In the genomic region with DNA sequence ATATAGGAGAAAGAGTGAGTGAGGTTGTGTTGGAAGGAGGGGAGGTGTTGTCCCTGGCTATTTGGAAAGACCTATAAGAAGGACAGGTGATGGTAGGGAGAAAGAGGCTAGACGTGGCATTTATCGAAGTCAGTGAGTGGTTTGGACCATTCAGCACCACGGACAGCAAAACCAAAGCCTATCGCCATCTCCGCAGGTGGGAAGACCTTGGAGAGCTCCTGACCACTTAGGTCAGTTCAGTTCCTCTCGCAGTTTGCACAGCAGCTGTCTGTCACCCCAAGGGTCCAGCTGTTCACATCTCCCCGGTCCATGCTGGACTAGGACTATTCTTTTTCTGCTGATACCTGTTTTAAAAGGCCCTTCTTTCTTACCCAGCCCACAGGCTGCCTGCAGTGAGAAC, we compare ENCODE assay signal across 8 mouse cellular contexts. TPM values are rescaled to one million over a fixed set of nuclear protein-coding genes. Genes with fewer than 3 reads are reported as not detected.
DNase-seq lines count a peak whose midpoint lies in the region; ATAC-seq lines count a peak whose summit lies in the region.

No protein-coding gene starts in this region.

- H3K27ac ChIP-seq in forebrain, embryonic 11.5 days (ENCODE audit: low read depth, low read length), result no peak overlapping the region
- no peak overlapping the region for H3K27ac ChIP-seq in forebrain, embryonic 15.5 days (replicated peaks)

- no peaks in the 10 kb centered on the region for H3K36me3 ChIP-seq in forebrain, embryonic 11.5 days (ENCODE audit: control insufficient read depth, insufficient read depth, low read length)
- H3K36me3 ChIP-seq in forebrain, embryonic 15.5 days, result no peaks in the 10 kb centered on the region

- no peak for ATAC-seq in forebrain, embryonic 11.5 days (replicated peaks; ENCODE audit: low FRiP score)
- ATAC-seq in forebrain, embryonic 15.5 days (replicated peaks), result no peak

- H3K4me2 ChIP-seq in forebrain, embryonic 11.5 days (ENCODE audit: low read depth, low read length, severe bottlenecking), result no peak overlapping the region
- no peak overlapping the region for H3K4me2 ChIP-seq in forebrain, embryonic 15.5 days (replicated peaks)

- 0 out of 2 replicates have a peak, but pooled peaks cover 5% of the 10 kb centered on the region for H3K4me1 ChIP-seq in forebrain, embryonic 11.5 days (replicated peaks; ENCODE audit: control insufficient read depth, insufficient read depth, low read length)
- no peaks in the 10 kb centered on the region for H3K4me1 ChIP-seq in forebrain, embryonic 15.5 days

- DNase-seq in forebrain, embryonic 11.5 days (ENCODE audit: low spot score), result peak; percentile 62
- peak; percentile 80 for DNase-seq in 3T3-L1 (ENCODE audit: low read depth, low spot score)
- DNase-seq in c-Kit-positive CD71-negative TER-119-negative erythroid progenitor cells, embryonic 14.5 days (ENCODE audit: low read depth), result peak; percentile 50
- peak; percentile 44 to 78 for DNase-seq in kidney, postnatal 36 days
- peak; percentile 78 for DNase-seq in testis, postnatal 10 days (ENCODE audit: low spot score)
- DNase-seq in cerebellum, postnatal 36 days, result no peak
- DNase-seq in left cerebral cortex, adult 8-10 months (ENCODE audit: low spot score in 2 of 2), result no peak

- H3K9ac ChIP-seq in forebrain, embryonic 11.5 days (ENCODE audit: low read length), result no peak overlapping the region
- no peak overlapping the region for H3K9ac ChIP-seq in forebrain, embryonic 15.5 days (replicated peaks)

- no peaks in the 10 kb centered on the region for H3K27me3 ChIP-seq in forebrain, embryonic 11.5 days (ENCODE audit: control insufficient read depth, insufficient read depth, low read length)
- H3K27me3 ChIP-seq in forebrain, embryonic 15.5 days, result no peaks in the 10 kb centered on the region

- H3K9me3 ChIP-seq in forebrain, embryonic 11.5 days (ENCODE audit: control insufficient read depth, low read length), result no peaks in the 10 kb centered on the region
- no peaks in the 10 kb centered on the region for H3K9me3 ChIP-seq in forebrain, embryonic 15.5 days

- H3K4me3 ChIP-seq in forebrain, embryonic 11.5 days (ENCODE audit: low read depth, low read length), result no peak overlapping the region
- H3K4me3 ChIP-seq in forebrain, embryonic 15.5 days, result no peak overlapping the region

- 19% methylated on average over 7 of the region's 7 CpGs for WGBS in forebrain, embryonic 11.5 days
- 19% methylated on average over 7 of the region's 7 CpGs for WGBS in forebrain, embryonic 15.5 days

RNA-seq across cellular contexts. Expression of gene Crhr2, which starts 24.5 kb away (rescaled TPM):
- 0.08 and 0.09 TPM in 2 replicates for polyA plus RNA-seq in forebrain, embryonic 11.5 days (2014; fragmentation: Nextera tagmentation; extraction: Ambion mirVana)
- 0.60 and 0.65 TPM in 2 replicates for polyA plus RNA-seq in forebrain, embryonic 15.5 days (2015; fragmentation: Nextera tagmentation; extraction: Ambion mirVana)
- total RNA-seq in left cerebral cortex, adult 8-10 months (2022), result 1 to 10 TPM; 2.5 to 3.3 (median 2.7) TPM

Comparison
In these comparisons a context has a peak if more than half of its experiments do, and no peak if none do; other contexts are left out.
1. DNase-seq: peak in forebrain, embryonic 11.5 days (single experiment), 3T3-L1 (single experiment), c-Kit-positive CD71-negative TER-119-negative erythroid progenitor cells, embryonic 14.5 days (single experiment), kidney, postnatal 36 days (2 of 2) and testis, postnatal 10 days (single experiment); none in cerebellum, postnatal 36 days (0 of 2) and left cerebral cortex, adult 8-10 months (0 of 2).